Mouse (Mus musculus) embryo, embryonic 10 days (tissue): Measurements from ENCODE around the gene Dnhd1.

ENCODE experiments used
- DNase-seq: peaks from one replicate; pipeline ENCODE4 v3.0.0-alpha.2; 2015; ENCODE audit warnings: low spot score

Dnhd1 gene

GRCm38 (mm10) chr7:105650639-105651435, at the start of gene Dnhd1:
Gene Dnhd1 (plus strand): TSS chr7:105650827.
- DNase-seq = peak; percentile 90

GRCm38 (mm10) chr7:105602860-105603623, 47.6 kb upstream of the Dnhd1 start:
- DNase-seq = peak; percentile 86

- DNase-seq = no peak
These were observed 42.2 kb upstream of the Dnhd1 start for GRCm38 (mm10) chr7:105608467-105608866.

- no peak for DNase-seq
These were observed 38.9 kb upstream of the Dnhd1 start for GRCm38 (mm10) chr7:105611767-105612166.

GRCm38 (mm10) chr7:105614400-105614799, 36.2 kb upstream of the Dnhd1 start:
- no peak for DNase-seq

- no peak for DNase-seq
These were observed 34.9 kb upstream of the Dnhd1 start for GRCm38 (mm10) chr7:105615720-105616119.

- peak; percentile 8 for DNase-seq
These were observed 34.1 kb upstream of the Dnhd1 start for GRCm38 (mm10) chr7:105616561-105616960.

- DNase-seq = no peak
These were observed 32.8 kb upstream of the Dnhd1 start for GRCm38 (mm10) chr7:105617810-105618209.

- DNase-seq = no peak
These were observed 30.9 kb upstream of the Dnhd1 start for GRCm38 (mm10) chr7:105619701-105620100.

GRCm38 (mm10) chr7:105621053-105621452, 29.6 kb upstream of the Dnhd1 start:
- no peak for DNase-seq

GRCm38 (mm10) chr7:105621646-105622292, 28.9 kb upstream of the Dnhd1 start:
- no peak for DNase-seq

GRCm38 (mm10) chr7:105625397-105625796, 25.2 kb upstream of the Dnhd1 start:
- no peak for DNase-seq

GRCm38 (mm10) chr7:105628633-105629032, 22.0 kb upstream of the Dnhd1 start:
- no peak for DNase-seq

GRCm38 (mm10) chr7:105632551-105632972, 18.1 kb upstream of the Dnhd1 start:
- peak; percentile 38 for DNase-seq

GRCm38 (mm10) chr7:105633127-105633800, 17.4 kb upstream of the Dnhd1 start, which contains the start of gene Trim3:
Gene Trim3 (minus strand): TSS chr7:105633571.
- peak; percentile 83 for DNase-seq

GRCm38 (mm10) chr7:105633801-105634135, 16.9 kb upstream of the Dnhd1 start:
- no peak for DNase-seq

- no peak for DNase-seq
These were observed 16.2 kb upstream of the Dnhd1 start for GRCm38 (mm10) chr7:105634272-105634920.

- no peak for DNase-seq
These were observed 14.9 kb upstream of the Dnhd1 start for GRCm38 (mm10) chr7:105635726-105636125.

GRCm38 (mm10) chr7:105638776-105639175, 11.9 kb upstream of the Dnhd1 start:
- DNase-seq = no peak

GRCm38 (mm10) chr7:105639304-105639703, 11.3 kb upstream of the Dnhd1 start:
- no peak for DNase-seq

- no peak for DNase-seq
These were observed 10.9 kb upstream of the Dnhd1 start, which contains the start of gene Timm10b for GRCm38 (mm10) chr7:105639756-105640155. Gene Timm10b (plus strand): TSS chr7:105640056.
